Mouse (Mus musculus): Measurements from ENCODE around the gene Lrp5.

Lrp5 gene

DNA sequence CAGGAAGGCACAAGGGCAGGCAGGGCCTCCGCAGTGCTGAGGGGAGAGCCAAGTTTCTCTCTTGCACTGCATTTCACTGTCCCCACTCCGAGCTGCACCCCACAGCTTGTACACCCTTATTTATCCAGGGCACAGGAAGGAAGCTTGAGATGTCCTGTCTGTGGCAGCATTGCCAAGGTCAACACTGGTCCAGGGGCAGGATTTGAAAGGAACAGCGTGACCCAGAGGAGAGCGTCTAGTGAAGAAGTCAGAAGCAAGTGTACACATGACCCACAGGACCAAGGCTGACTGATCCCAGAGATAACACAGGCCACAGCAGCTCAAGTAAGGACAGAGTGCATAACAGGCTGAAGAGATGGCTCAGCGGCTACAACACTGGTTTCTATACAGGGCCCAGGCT, 32.3 kb downstream of the Lrp5 start:
- DNase-seq, result no peak

DNA sequence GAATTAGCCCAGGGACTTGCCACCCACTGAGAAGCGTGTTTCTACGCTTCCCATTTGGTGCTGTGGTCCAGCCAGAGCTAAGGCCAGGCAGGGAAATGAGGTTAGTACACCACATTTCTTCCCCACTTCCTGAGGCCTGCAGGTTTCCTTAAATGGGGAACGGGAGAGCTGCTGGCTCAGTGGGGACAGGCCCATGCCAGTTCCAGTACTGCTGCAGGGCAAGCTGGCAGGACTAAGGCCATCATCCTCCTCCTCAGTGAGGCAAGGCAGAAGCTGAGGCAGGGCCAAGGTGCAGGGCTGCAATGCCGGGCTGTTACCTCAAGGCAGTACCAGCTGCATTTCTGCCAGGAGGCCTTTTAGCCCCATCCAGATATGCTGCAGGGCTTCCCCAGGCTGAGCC, 32.9 kb downstream of the Lrp5 start:
- DNase-seq, result no peak

DNA sequence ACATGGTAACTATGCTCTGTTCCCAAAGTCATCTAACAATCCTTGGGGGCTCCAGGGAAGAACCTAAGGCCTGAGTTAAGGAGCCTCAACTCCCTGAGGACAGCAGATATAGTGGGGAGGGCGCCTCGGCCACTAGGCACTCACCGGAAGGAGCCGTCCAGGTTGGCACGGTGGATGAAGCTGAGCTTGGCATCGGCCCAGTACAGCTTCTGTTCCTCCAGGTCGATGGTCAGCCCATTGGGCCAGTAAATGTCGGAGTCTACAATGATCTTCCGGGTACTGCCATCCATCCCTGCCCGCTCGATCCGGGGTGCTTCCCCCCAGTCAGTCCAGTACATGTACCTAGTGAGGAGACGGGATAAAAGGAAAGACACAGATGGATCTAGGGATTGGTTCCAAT, 34.4 kb downstream of the Lrp5 start:
- DNase-seq, result no peak

DNA sequence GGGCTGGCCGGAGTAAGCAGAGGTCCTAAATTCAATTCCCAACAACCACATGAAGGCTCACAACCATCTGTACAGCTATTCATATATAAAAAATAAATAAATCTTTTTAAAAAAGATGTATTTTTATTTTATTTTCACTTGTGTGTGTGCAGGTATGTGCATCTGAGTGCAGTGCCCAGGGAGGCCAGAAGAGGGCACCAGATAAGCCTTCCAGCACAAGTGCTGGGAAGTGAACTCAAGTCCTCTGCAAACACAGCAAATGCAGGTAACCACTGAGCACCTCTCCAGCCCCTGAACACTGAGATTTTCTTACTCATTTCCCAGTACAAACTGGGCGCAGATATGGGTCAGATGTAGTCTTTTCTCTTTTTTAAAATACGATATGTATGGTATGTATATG, 35.1 kb downstream of the Lrp5 start:
- DNase-seq, result no peak

GRCm38 (mm10) chr19:3650448-3650847, 35.9 kb downstream of the Lrp5 start:
- no peak for DNase-seq

GRCm38 (mm10) chr19:3648830-3649450, 37.4 kb downstream of the Lrp5 start:
- no peak for DNase-seq

GRCm38 (mm10) chr19:3647999-3648398, 38.4 kb downstream of the Lrp5 start:
- DNase-seq, result no peak

DNA sequence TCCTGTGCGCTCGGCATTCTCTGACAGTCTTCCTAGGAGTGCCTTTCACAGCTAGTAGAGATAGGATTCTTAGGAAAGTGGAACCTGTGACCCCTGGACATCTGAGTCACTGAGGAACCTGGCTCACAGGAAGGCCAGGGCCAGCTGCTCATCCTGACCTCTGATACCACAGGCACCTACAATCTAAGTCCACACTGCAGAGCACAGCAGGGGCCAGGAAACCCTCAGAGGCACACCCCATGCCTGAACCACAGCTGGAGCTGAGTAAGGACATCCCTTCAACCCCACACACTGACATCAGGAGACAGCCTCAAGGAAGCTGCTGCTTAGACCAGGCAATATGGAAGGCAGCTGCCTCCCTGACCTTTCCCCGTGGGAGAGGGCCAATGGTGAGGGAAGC, 40.6 kb downstream of the Lrp5 start:
- DNase-seq, result no peak

DNA sequence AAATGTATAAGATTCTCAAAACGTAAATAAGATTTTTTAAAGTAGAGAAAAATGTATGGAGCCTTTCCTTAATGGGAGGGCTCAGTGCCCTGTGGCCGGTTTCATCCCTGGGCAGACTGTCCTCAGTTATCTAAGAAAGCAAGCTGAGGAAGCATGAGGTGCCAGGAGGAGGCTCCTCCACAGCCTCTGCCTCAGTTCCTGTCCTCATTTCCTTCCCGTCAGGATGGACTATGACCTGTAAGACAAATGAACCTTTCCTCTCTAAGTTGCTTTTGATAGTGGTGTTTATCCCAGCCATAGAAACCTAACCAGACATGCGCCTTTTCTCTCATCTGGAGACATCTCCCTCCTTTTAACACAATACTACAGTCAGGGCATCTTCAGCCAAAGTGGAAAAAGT, 41.0 kb downstream of the Lrp5 start:
- no peak for DNase-seq

GRCm38 (mm10) chr19:3639561-3639960, 46.8 kb downstream of the Lrp5 start:
- no peak for DNase-seq

DNA sequence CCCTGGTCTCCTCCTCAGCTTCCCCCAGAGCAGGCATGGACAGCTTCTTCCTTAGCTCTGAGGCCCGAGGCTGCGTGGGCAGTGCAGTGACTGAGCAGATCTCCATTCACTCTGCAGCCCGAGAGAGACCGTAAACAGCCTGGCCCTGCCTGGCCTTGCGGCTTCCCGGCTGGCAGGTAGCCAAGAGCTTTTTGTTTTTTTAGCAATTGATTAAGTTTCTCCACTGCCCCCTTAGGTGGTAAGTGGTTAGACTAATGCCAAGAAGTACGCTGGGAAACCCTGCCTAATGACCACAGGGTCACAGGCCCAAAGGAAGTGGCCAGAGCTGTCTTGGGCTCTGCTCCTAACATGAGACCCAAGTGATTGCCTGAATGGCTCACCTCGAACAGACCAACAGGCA, 47.7 kb downstream of the Lrp5 start:
- no peak for DNase-seq

GRCm38 (mm10) chr19:3632018-3632417, 54.3 kb downstream of the Lrp5 start:
- no peak for DNase-seq

- DNase-seq, result no peak
Measured at GRCm38 (mm10) chr19:3631431-3631830, 54.9 kb downstream of the Lrp5 start.

GRCm38 (mm10) chr19:3630486-3630885, 55.9 kb downstream of the Lrp5 start:
- no peak for DNase-seq

- DNase-seq, result no peak
Measured at GRCm38 (mm10) chr19:3630027-3630426, 56.3 kb downstream of the Lrp5 start.

DNA sequence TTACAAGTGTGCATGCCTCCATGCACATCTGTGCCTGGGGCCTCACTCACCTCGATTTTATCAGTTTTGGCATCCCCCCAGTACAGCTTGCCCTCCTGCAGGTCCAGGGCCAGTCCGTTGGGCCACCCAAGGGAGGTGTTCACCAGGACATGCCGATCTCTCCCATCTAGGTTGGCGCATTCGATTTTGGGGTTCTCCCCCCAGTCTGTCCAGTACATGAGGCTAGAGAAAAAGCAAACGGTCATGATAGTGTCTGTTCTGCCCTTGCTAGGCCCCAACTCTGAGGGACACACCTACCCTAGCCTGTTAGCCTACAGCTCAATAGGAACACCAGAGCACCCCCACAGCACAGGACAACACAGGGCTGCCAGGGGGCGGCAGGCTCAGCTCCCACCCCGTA, 58.1 kb downstream of the Lrp5 start:
- no peak for DNase-seq

DNA sequence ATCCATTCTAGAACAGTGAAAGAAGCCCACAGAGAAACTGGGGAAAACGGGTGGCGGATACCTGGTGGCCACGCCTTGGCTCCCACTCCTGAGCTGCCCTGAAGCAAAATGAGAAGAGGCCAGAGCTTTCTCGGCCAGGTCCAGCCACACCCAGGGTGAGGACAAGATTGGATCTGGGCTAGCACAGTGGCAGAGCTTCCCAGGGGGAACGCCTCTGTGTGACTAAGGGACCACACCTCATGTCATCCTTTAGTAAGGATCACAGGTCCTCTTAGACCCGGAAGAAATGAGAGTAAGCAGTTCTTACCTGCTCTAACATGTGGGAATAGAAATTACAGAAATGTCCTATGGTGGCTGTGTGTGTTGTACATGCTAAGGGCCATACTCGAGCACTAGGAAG, 61.3 kb downstream of the Lrp5 start:
- DNase-seq, result no peak

DNA sequence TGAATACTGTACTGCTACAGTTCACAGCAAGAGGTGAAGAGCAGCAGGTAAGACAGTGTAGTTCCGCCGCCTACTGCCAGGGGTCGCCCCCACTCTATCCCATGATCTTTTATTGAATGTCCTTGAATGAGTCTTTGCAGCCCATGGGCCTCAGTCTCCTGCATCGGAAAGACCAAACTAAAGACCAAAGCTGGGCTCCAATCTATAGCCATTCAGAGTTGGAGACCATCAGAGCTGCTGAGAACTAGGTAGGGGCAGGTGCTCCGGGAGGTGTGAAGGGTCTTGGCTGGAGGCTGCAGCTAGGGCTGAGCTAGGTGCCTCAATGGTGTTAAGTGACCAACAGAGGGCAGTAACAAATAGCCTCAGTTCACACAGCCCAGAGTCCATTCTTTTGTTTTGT, 62.5 kb downstream of the Lrp5 start:
- DNase-seq, result no peak

DNA sequence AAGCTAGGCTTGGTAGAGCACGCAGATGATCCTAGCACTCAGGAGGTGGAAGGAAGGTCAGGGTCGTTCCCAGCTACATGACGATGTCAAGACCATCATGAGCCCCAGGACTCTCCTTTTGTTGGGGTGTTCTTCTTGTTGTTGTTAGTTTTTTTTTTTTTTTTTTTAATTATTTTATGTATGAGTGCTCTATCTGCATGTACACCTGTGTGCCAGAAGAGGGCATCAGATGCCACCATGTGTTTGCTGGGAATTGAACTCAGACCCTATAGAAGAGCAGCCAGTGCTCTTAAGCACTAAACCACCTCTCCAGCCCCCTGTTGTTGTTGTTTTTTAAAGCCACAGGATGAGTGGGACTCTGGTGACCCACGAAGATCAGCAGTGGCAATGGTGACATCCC, 63.1 kb downstream of the Lrp5 start:
- no peak for DNase-seq

- no peak for DNase-seq
Measured at GRCm38 (mm10) chr19:3620871-3621270, 65.5 kb downstream of the Lrp5 start.

GRCm38 (mm10) chr19:3619359-3619758, 67.0 kb downstream of the Lrp5 start:
- DNase-seq, result no peak

- no peak for DNase-seq
Measured at GRCm38 (mm10) chr19:3613991-3614390, 72.4 kb downstream of the Lrp5 start.

DNA sequence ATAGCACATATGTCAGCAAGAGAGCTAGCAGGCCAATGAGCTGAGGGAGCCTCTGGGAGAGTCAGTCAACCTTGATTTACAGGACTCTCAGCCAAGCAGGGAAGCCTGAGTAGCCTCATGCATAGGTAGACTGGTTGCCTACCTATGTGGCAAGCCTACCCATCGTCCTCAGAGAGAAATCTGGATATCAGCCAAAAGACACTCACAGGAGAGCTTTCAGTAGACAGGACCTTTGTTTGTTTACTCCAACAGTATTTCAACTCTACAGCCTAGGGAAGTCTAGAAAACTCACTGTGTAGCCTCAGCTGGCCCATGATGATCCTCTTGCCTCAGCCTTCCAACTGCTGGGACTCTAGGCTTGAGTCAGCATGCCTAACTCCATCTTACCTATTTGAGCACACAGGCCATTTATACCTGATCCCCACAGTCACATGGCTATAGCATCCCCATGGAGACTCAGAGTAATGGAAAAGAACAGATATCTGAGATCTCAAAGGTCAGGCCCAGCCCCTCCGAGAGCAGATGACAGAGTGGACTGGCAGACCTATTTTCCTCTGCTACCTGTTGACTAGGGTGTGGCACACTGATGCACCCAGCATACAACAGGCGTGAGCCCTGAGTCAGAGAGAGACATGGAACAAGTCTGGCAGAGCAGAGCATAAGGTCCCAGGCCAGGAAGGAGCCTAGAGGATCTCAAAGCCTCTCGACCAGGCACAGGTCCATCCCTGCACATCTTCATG, 73.7 kb downstream of the Lrp5 start:
- DNase-seq, result no peak

DNA sequence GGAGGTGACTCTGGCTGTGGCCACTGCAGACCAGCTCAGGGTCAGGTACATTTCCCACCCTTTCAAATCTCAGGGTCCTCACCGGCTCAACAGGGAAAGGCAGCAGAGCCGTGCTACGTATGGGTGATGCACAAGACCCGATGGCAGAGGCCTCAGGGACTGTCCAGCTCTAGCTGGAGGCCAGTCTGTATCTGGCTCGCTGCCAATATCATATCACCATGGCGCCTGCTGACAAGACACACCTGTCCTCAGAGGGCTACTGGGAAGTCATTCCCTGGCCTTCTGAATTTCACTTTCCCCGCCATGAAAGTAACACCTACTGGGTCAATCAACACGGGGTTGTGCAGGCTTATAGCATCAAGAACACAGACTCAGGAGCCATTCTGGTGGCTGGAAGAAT, 74.6 kb downstream of the Lrp5 start:
- no peak for DNase-seq

DNA sequence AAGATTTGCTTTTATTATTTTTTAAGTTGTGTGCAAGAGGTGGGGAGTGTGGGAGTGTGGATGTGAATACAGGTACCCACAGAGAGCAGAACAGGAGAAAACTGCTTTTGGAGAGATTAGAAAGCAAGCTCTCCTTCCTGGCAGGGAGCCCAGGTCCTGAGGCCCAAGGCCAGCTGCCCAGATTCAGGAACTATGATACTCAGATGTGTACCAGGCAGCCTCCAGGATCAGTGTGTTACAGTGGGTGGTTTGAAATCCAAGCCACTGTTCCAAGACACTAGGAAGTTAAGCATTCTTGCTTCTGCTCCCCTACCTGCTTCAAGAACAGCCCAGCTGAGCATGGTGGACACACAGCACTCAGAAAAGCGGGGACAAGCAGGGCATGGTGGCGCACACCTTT, 75.5 kb downstream of the Lrp5 start:
- peak; percentile 34 for DNase-seq
